Mouse (Mus musculus) midbrain, embryonic 16.5 days (tissue): ENCODE data around the gene Olfr1413. TPM values are rescaled to one million over a fixed set of nuclear protein-coding genes. Genes with fewer than 3 reads are reported as not detected.

ENCODE experiments used
- ATAC-seq: fragments of 200-750 bp; cut with Nextera tagmentation; 2 replicates; pipeline ENCODE4 v1.8.0; 2017; ENCODE audit warnings: moderate TSS enrichment
- H3K27ac ChIP-seq: fragments of 300-500 bp; sonication (generic); 2 replicates; pipeline ENCODE4 v1.5.1; 2014; ENCODE audit warnings: mild to moderate bottlenecking, low read length, mixed read lengths
- H3K27me3 ChIP-seq: fragments of 300-500 bp; sonication (generic); 2 replicates; pipeline ENCODE4 v1.6.1; 2014; ENCODE audit warnings: low read depth, low read length, mixed read lengths; ENCODE audit not compliant: control insufficient read depth, insufficient read depth
- H3K36me3 ChIP-seq: fragments of 300-500 bp; sonication (generic); 2 replicates; pipeline ENCODE4 v1.6.1; 2014; ENCODE audit warnings: mild to moderate bottlenecking, low read length, moderate library complexity, mixed read lengths; ENCODE audit not compliant: control insufficient read depth, insufficient read depth
- H3K4me1 ChIP-seq: fragments of 300-500 bp; sonication (generic); 2 replicates; pipeline ENCODE4 v1.6.1; 2014; ENCODE audit warnings: mild to moderate bottlenecking, low read length, mixed read lengths; ENCODE audit not compliant: control insufficient read depth, insufficient read depth
- H3K4me2 ChIP-seq: fragments of 300-500 bp; sonication (generic); 2 replicates; pipeline ENCODE4 v1.6.1; 2014; ENCODE audit warnings: mild to moderate bottlenecking, low read length, mixed read lengths
- H3K4me3 ChIP-seq: fragments of 300-500 bp; sonication (generic); 2 replicates; pipeline ENCODE4 v1.5.1; 2014; ENCODE audit warnings: low read depth, mild to moderate bottlenecking, low read length, moderate library complexity, mixed read lengths
- H3K9ac ChIP-seq: fragments of 300-500 bp; sonication (generic); 2 replicates; pipeline ENCODE4 v1.6.1; 2014; ENCODE audit warnings: low read depth, low read length, mixed read lengths
- H3K9me3 ChIP-seq: fragments of 300-500 bp; sonication (generic); replicated peaks from 2 replicates; pipeline ENCODE4 v1.6.1; 2014; ENCODE audit warnings: mild to moderate bottlenecking, low read length, mixed read lengths; ENCODE audit not compliant: control insufficient read depth, poor library complexity, severe bottlenecking
- WGBS: fragments of 180-500 bp; shearing (Covaris S2); extraction: QIAGEN DNeasy Blood & Tissue Kit; methylation state at CpG from one replicate; pipeline ENCODE4 v1.1.7; 2014; 5-methylcytosine and 5-hydroxymethylcytosine counted together
- polyA plus RNA-seq: library from polyadenylated mRNA; unstranded; fragments of >200 nt; fragmentation: Nextera tagmentation; extraction: Ambion mirVana; gene quantifications from 2 replicates; pipeline ENCODE4 v1.2.1, GENCODE M21; 2015

Olfr1413 gene
- polyA plus RNA-seq, 1 experiment from 2014 or later = not detected

GRCm38 (mm10) chr1:92605482-92605881 is 34.4 kb downstream of the Olfr1413 start, which contains the start of gene Olfr1410:
Gene Olfr1410 (plus strand): TSS chr1:92605782.
- WGBS = 90% methylated on average over 1 of the region's 1 CpGs
- Histone ChIP-seq H3K27ac (no peak within 1 kb of the TSS), H3K4me2 (no peak within 1 kb of the TSS), H3K4me1 (no peaks in the 10 kb centered on the region), H3K4me3 (no peak within 1 kb of the TSS), H3K27me3 (no peaks in the 10 kb centered on the region), H3K36me3 (no peaks in the 10 kb centered on the region), H3K9ac (no peak within 1 kb of the TSS), H3K9me3 (no peaks in the 10 kb centered on the region)
- no peak for ATAC-seq

- Histone ChIP-seq H3K36me3 (no peaks in the 10 kb centered on the region), H3K9me3 (no peaks in the 10 kb centered on the region), H3K4me2 (no peak overlapping the region), H3K4me1 (no peaks in the 10 kb centered on the region), H3K27ac (no peak overlapping the region), H3K9ac (no peak overlapping the region), H3K4me3 (no peak overlapping the region), H3K27me3 (peaks cover 3% of the 10 kb centered on the region; the same call in 1 of the 2 replicates)
- ATAC-seq = no peak
- 77% methylated on average over 4 of the region's 4 CpGs for WGBS
These were observed 36.6 kb downstream of the Olfr1413 start for GRCm38 (mm10) chr1:92607711-92608110.

GRCm38 (mm10) chr1:92611008-92611407 is 39.9 kb downstream of the Olfr1413 start:
- Histone ChIP-seq H3K36me3 (no peaks in the 10 kb centered on the region), H3K9ac (no peak overlapping the region), H3K9me3 (no peaks in the 10 kb centered on the region), H3K4me2 (no peak overlapping the region), H3K4me3 (no peak overlapping the region), H3K27ac (no peak overlapping the region), H3K27me3 (peaks cover 3% of the 10 kb centered on the region; the same call in 1 of the 2 replicates), H3K4me1 (no peaks in the 10 kb centered on the region)
- ATAC-seq = no peak; the same call in 1 of the 2 replicates
- WGBS = 9% methylated on average over 5 of the region's 5 CpGs

GRCm38 (mm10) chr1:92613175-92613574 is 42.1 kb downstream of the Olfr1413 start:
- no peak overlapping the region for H3K27ac ChIP-seq
- ATAC-seq = no peak
- no peak overlapping the region for H3K9ac ChIP-seq
- no peaks in the 10 kb centered on the region for H3K4me1 ChIP-seq
- 20% methylated on average over 4 of the region's 4 CpGs for WGBS
- H3K27me3 ChIP-seq = peaks cover 3% of the 10 kb centered on the region; the same call in 1 of the 2 replicates
- no peak overlapping the region for H3K4me2 ChIP-seq
- no peaks in the 10 kb centered on the region for H3K36me3 ChIP-seq
- H3K9me3 ChIP-seq = no peaks in the 10 kb centered on the region
- no peak overlapping the region for H3K4me3 ChIP-seq

GRCm38 (mm10) chr1:92614516-92614915 is 43.4 kb downstream of the Olfr1413 start:
- 14% methylated on average over 1 of the region's 1 CpGs for WGBS
- H3K9me3 ChIP-seq = no peaks in the 10 kb centered on the region
- ATAC-seq = no peak

GRCm38 (mm10) chr1:92616046-92616445 is 44.9 kb downstream of the Olfr1413 start:
- H3K27me3 ChIP-seq = peaks cover 3% of the 10 kb centered on the region; the same call in 1 of the 2 replicates
- no peaks in the 10 kb centered on the region for H3K9me3 ChIP-seq
- ATAC-seq = no peak
- H3K4me2 ChIP-seq = no peak overlapping the region
- no peak overlapping the region for H3K9ac ChIP-seq
- no peak overlapping the region for H3K27ac ChIP-seq
- no peak overlapping the region for H3K4me3 ChIP-seq
- H3K4me1 ChIP-seq = no peaks in the 10 kb centered on the region
- WGBS = 82% methylated on average over 1 of the region's 1 CpGs
- no peaks in the 10 kb centered on the region for H3K36me3 ChIP-seq

More at GRCm38 (mm10) chr1:92614516-92614915, 43.4 kb downstream of the Olfr1413 start:
- Histone ChIP-seq H3K9ac (no peak overlapping the region), H3K4me1 (no peaks in the 10 kb centered on the region), H3K36me3 (no peaks in the 10 kb centered on the region), H3K27me3 (peaks cover 3% of the 10 kb centered on the region; the same call in 1 of the 2 replicates), H3K27ac (no peak overlapping the region), H3K4me3 (no peak overlapping the region), H3K4me2 (no peak overlapping the region)

- H3K4me1 ChIP-seq = no peaks in the 10 kb centered on the region
- no peak within 1 kb of the TSS for H3K4me3 ChIP-seq
- no peaks in the 10 kb centered on the region for H3K9me3 ChIP-seq
- H3K36me3 ChIP-seq = no peaks in the 10 kb centered on the region
- no peak within 1 kb of the TSS for H3K9ac ChIP-seq
- ATAC-seq = no peak
- WGBS = 59% methylated on average over 2 of the region's 2 CpGs
- no peak within 1 kb of the TSS for H3K4me2 ChIP-seq
- no peaks in the 10 kb centered on the region for H3K27me3 ChIP-seq
- no peak within 1 kb of the TSS for H3K27ac ChIP-seq
These were observed 46.4 kb downstream of the Olfr1413 start, which contains the start of gene Olfr12 for GRCm38 (mm10) chr1:92617488-92617887. Gene Olfr12 (plus strand): TSS chr1:92617788.

- H3K27me3 ChIP-seq = no peaks in the 10 kb centered on the region
- H3K36me3 ChIP-seq = no peaks in the 10 kb centered on the region
- no peaks in the 10 kb centered on the region for H3K9me3 ChIP-seq
- ATAC-seq = no peak
- H3K9ac ChIP-seq = no peak overlapping the region
- no peak overlapping the region for H3K4me2 ChIP-seq
- 75% methylated on average over 4 of the region's 4 CpGs for WGBS
- no peak overlapping the region for H3K4me3 ChIP-seq
- no peak overlapping the region for H3K27ac ChIP-seq
- no peaks in the 10 kb centered on the region for H3K4me1 ChIP-seq
These were observed 47.2 kb downstream of the Olfr1413 start for GRCm38 (mm10) chr1:92618360-92618759.
